Mouse (Mus musculus) midbrain, embryonic 12.5 days (tissue): ENCODE measurements around the gene Scmh1. TPM values are rescaled to one million over a fixed set of nuclear protein-coding genes. Genes with fewer than 3 reads are reported as not detected.

Experiments
- ATAC-seq: fragments of 200-750 bp; cut with Nextera tagmentation; 2 replicates; pipeline ENCODE4 v1.8.0; 2017; ENCODE audit warnings: low read depth, moderate TSS enrichment, moderate library complexity; ENCODE audit not compliant: low FRiP score
- H3K27ac ChIP-seq: fragments of 300-500 bp; sonication (generic); replicated peaks from 2 replicates; pipeline ENCODE4 v1.5.1; 2016; ENCODE audit warnings: mild to moderate bottlenecking
- H3K27me3 ChIP-seq: fragments of 300-500 bp; sonication (generic); 2 replicates; pipeline ENCODE4 v1.6.1; 2016; ENCODE audit warnings: mild to moderate bottlenecking
- H3K36me3 ChIP-seq: fragments of 300-500 bp; sonication (generic); 2 replicates; pipeline ENCODE4 v1.6.1; 2016
- H3K4me1 ChIP-seq: fragments of 300-500 bp; sonication (generic); 2 replicates; pipeline ENCODE4 v1.6.1; 2016
- H3K4me2 ChIP-seq: fragments of 300-500 bp; sonication (generic); replicated peaks from 2 replicates; pipeline ENCODE4 v1.6.1; 2016; ENCODE audit warnings: mild to moderate bottlenecking, moderate library complexity
- H3K4me3 ChIP-seq: fragments of 300-500 bp; sonication (generic); 2 replicates; pipeline ENCODE4 v1.5.1; 2016; ENCODE audit warnings: mild to moderate bottlenecking
- H3K9ac ChIP-seq: fragments of 300-500 bp; sonication (generic); replicated peaks from 2 replicates; pipeline ENCODE4 v1.6.1; 2016; ENCODE audit warnings: mild to moderate bottlenecking, moderate library complexity
- H3K9me3 ChIP-seq: fragments of 300-500 bp; sonication (generic); 2 replicates; pipeline ENCODE4 v1.6.1; 2016; ENCODE audit warnings: mild to moderate bottlenecking
- WGBS: fragments of 180-500 bp; shearing (Covaris S2); methylation state at CpG from one replicate; pipeline ENCODE4 v1.1.7; 2016; 5-methylcytosine and 5-hydroxymethylcytosine counted together
- polyA plus RNA-seq: library from polyadenylated mRNA; unstranded; fragments of >200 nt; fragmentation: Nextera tagmentation; extraction: Ambion mirVana; gene quantifications from 2 replicates; pipeline ENCODE4 v1.2.1, GENCODE M21; 2016

Scmh1 gene
- polyA plus RNA-seq, result 64.4 TPM in 2 replicates

- WGBS, result under 1% methylated on average over 66 of the region's 102 CpGs
- ATAC-seq, result peak; percentile 88
- Histone ChIP-seq H3K9ac (peak within 1 kb of the TSS; percentile 98), H3K27me3 (0 out of 2 replicates have a peak, but pooled peaks cover 9% of the 10 kb centered on the region), H3K36me3 (no peaks in the 10 kb centered on the region), H3K9me3 (no peaks in the 10 kb centered on the region), H3K4me1 (peaks cover 16% of the 10 kb centered on the region), H3K27ac (peak within 1 kb of the TSS; percentile 89), H3K4me2 (peak within 1 kb of the TSS; percentile 63), H3K4me3 (peak within 1 kb of the TSS; percentile 93)
Measured at GRCm38 (mm10) chr4:120405144-120405805, at the start of gene Scmh1. Gene Scmh1, plus strand, starts transcription at chr4:120405281.

DNA sequence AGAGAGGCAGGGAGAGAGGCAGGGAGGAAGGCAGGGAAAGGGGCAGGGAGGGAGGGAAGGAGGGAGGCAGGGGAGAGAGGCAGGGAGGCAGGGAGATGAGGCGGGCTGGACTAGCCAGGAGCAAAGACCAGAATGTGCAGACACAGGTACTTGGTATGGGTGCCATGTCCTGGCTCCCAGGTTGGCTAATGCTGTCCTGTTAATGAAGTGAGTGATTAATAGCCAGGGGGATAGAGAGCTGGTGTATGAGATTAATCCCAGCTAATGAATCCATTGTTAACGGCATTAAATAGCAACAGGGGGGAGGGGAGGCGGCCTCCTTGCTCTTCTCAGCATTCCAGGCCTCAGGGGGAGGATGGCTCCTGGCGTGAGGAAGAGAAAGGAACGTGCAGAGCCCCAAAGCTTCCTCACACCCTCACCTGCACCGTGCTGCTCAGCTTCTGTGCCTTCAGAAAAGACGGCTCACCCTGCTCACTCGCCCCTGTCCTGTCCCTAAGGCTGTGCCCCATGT, 45.0 kb upstream of the Scmh1 start:
- Histone ChIP-seq H3K9ac (no peak overlapping the region), H3K4me2 (no peak overlapping the region), H3K4me3 (no peak overlapping the region), H3K36me3 (no peaks in the 10 kb centered on the region), H3K9me3 (no peaks in the 10 kb centered on the region), H3K27ac (peak overlapping the region; percentile 56; the same call in 1 of the 2 replicates), H3K4me1 (peaks cover 22% of the 10 kb centered on the region), H3K27me3 (peaks cover 5% of the 10 kb centered on the region; the same call in 1 of the 2 replicates)
- ATAC-seq, result peak; percentile 60
- 1% methylated on average over 8 of the region's 8 CpGs for whole genome bisulfite sequencing

GRCm38 (mm10) chr4:120364729-120365128, 40.4 kb upstream of the Scmh1 start:
- no peaks in the 10 kb centered on the region for H3K36me3 ChIP-seq
- H3K4me2 ChIP-seq, result peak overlapping the region; percentile 29
- peaks cover 10% of the 10 kb centered on the region; the same call in 1 of the 2 replicates for H3K27me3 ChIP-seq
- peak; percentile 57 for ATAC-seq
- H3K27ac ChIP-seq, result no peak overlapping the region
- H3K9ac ChIP-seq, result no peak overlapping the region
- H3K9me3 ChIP-seq, result no peaks in the 10 kb centered on the region
- peaks cover 39% of the 10 kb centered on the region for H3K4me1 ChIP-seq
- H3K4me3 ChIP-seq, result no peak overlapping the region
- 0% methylated on average over 2 of the region's 3 CpGs for WGBS

DNA sequence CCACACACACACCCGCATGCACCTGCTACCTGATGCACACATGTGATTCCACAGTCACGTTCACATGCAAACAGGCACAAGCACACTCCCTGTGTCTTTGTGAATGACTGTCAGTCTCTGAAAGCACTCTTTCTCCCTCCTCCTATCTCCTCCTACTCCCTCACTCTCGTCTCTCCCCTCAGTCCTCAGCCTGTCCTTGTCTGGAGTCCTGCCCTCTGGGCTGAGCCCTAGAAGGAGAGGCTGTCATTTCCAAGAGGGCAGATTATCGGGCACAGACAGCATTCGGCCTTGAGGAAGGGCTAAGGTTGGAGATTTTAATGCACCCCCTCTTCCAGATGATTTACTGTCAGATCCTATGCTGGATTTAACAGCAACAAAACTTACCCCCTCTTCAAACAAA, 39.6 kb upstream of the Scmh1 start:
- no peak for ATAC-seq
- Histone ChIP-seq H3K27me3 (peaks cover 12% of the 10 kb centered on the region; the same call in 1 of the 2 replicates), H3K27ac (no peak overlapping the region), H3K4me1 (peaks cover 40% of the 10 kb centered on the region), H3K4me2 (no peak overlapping the region), H3K36me3 (no peaks in the 10 kb centered on the region), H3K9me3 (no peaks in the 10 kb centered on the region), H3K4me3 (no peak overlapping the region), H3K9ac (no peak overlapping the region)
- WGBS, result 20% methylated on average over 5 of the region's 5 CpGs

DNA sequence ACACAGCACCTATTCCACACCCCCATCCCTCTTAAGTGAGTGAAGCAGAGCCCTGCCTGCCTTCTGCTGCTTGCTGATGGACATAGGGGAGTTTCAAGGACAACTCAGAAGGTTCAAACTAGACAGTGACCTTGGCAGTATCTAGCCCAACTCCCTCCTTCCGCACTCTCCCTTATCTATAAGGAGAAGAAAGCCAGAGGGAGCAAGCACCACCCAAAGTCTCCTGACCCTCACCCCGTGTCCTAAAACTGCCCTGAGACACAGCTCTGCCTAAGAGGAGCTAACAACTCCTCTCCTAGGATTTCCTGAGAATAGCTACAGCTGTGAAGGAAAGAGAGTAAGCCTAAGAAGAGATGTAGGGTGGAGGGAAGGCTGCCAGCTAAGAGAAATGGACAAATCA, 37.0 kb upstream of the Scmh1 start:
- Histone ChIP-seq H3K9me3 (no peaks in the 10 kb centered on the region), H3K4me2 (no peak overlapping the region), H3K4me1 (peaks cover 46% of the 10 kb centered on the region), H3K27ac (no peak overlapping the region), H3K27me3 (peaks cover 33% of the 10 kb centered on the region), H3K36me3 (no peaks in the 10 kb centered on the region), H3K4me3 (no peak overlapping the region), H3K9ac (no peak overlapping the region)
- 81% methylated on average over 2 of the region's 2 CpGs for WGBS
- ATAC-seq, result no peak

GRCm38 (mm10) chr4:120368663-120369062, 36.4 kb upstream of the Scmh1 start:
- no peak for ATAC-seq
- 9% methylated on average over 4 of the region's 4 CpGs for WGBS
- peaks cover 52% of the 10 kb centered on the region for H3K4me1 ChIP-seq
- no peak overlapping the region for H3K9ac ChIP-seq
- no peak overlapping the region for H3K27ac ChIP-seq
- no peaks in the 10 kb centered on the region for H3K9me3 ChIP-seq
- H3K4me3 ChIP-seq, result no peak overlapping the region
- H3K36me3 ChIP-seq, result no peaks in the 10 kb centered on the region
- H3K4me2 ChIP-seq, result no peak overlapping the region
- H3K27me3 ChIP-seq, result peaks cover 37% of the 10 kb centered on the region

- Histone ChIP-seq H3K9ac (no peak overlapping the region), H3K4me1 (peaks cover 53% of the 10 kb centered on the region), H3K27ac (peak overlapping the region; percentile 60; the same call in 1 of the 2 replicates), H3K27me3 (peaks cover 37% of the 10 kb centered on the region), H3K36me3 (no peaks in the 10 kb centered on the region), H3K9me3 (no peaks in the 10 kb centered on the region), H3K4me3 (no peak overlapping the region), H3K4me2 (0 out of 2 replicates have a peak overlapping the region, but pooled peaks have one; percentile 34)
- ATAC-seq, result no peak
- 20% methylated on average over 2 of the region's 2 CpGs for WGBS
Measured at GRCm38 (mm10) chr4:120369156-120369555, 35.9 kb upstream of the Scmh1 start.

DNA sequence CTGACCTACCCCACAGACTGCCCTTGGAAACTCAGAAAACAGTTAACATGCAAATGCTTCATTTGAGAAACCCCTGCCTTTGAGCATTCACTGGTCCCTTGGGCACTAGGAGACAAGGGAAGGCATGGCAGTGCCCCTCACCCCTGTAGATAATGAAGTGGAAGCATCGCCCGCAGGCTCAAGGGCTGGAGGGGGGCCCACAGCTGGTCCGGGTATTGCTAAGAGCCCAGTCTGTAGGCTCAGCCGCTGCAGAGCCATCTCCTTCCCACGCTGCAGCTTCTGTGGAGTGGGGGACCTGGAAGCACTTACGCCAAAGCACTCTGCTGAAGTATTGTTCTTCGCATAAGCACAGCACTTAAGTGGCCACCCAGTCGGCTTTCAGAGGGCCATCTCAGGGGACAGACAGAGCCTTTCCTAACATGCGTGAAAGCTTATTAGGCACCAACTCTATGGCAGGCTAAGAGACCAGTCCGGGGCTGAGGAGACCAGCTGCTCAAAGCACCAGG, 35.2 kb upstream of the Scmh1 start:
- Histone ChIP-seq H3K36me3 (no peaks in the 10 kb centered on the region), H3K4me1 (peaks cover 49% of the 10 kb centered on the region), H3K27ac (peak overlapping the region; percentile 60), H3K27me3 (peaks cover 37% of the 10 kb centered on the region), H3K9ac (0 out of 2 replicates have a peak overlapping the region, but pooled peaks have one; percentile 11), H3K4me2 (peak overlapping the region; percentile 34), H3K4me3 (no peak overlapping the region), H3K9me3 (no peaks in the 10 kb centered on the region)
- WGBS, result 10% methylated on average over 10 of the region's 10 CpGs
- ATAC-seq, result peak; percentile 79

DNA sequence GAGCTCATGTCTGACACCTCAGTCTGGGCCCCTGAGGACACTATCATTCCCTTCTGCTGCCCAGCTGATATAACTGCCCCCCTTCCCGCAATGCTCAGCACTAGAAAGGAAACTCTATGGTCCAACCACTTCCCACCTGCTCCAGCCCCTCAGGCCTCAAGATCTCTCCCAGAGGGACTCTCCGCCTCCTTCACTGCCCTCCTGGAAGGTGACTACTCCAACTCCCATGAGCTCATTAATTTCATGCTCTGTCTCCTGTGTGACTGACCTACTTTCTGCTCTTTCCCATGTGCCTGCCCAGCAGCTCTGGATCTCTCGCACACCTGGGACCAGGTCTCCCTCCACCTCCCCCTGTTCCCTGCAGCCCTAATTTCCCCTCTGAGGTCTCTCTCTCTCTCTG, 32.2 kb upstream of the Scmh1 start:
- ATAC-seq, result no peak
- Histone ChIP-seq H3K9me3 (no peaks in the 10 kb centered on the region), H3K27ac (peak overlapping the region; percentile 47), H3K4me2 (no peak overlapping the region), H3K9ac (no peak overlapping the region), H3K27me3 (peaks cover 32% of the 10 kb centered on the region), H3K4me3 (no peak overlapping the region), H3K4me1 (peaks cover 42% of the 10 kb centered on the region), H3K36me3 (no peaks in the 10 kb centered on the region)
- 85% methylated on average over 3 of the region's 3 CpGs for WGBS

DNA sequence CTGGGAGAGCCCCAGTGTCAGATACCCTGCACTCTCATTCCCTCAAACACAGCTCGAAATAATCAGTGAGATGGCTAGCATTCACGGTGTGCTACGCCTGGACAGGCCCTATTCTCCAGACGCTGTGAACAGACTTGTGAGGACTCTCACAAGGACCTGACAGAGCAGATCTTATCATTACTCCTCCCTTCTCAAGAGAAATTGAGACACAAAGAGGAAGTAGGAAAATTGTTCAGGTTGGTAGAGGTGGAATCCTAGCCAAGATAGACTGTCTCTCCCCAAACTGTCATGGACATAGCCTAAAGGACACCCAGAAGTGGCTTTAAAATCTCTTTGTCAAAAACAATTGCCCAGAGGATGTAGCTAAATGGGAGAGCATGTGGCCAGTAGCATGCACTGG, 31.3 kb upstream of the Scmh1 start:
- H3K9ac ChIP-seq, result no peak overlapping the region

DNA sequence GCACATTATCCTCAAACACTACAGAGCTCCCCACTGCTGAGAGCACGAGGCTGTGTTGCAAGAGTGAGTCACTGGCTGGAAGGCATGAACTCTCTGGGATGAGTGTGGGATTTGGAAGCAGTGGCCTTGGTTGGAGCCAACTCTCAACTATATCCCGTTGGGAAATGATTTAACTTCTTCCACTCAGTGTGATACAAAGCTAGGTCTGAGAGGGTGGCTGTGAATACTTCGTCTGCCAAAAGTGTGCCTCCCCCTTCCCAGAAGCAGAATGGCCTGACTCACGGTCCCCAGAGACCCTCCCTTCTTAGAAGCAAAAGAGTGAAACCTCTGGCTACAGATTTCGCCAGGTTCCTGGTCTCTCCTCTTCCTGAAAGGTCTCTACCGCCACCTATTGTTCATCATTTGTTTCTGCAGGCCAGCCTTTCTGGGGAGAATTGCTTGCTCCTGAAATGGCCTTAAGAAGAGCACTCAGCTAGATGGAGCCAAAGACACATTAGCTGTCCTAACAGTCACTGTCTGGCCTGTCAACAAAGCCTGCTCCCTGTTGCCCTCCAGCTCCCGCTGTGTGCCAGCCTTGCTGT, 24.2 kb upstream of the Scmh1 start:
- H3K4me3 ChIP-seq, result no peak overlapping the region
- H3K4me1 ChIP-seq, result no peaks in the 10 kb centered on the region
- H3K27ac ChIP-seq, result no peak overlapping the region
- no peak overlapping the region for H3K9ac ChIP-seq
- peak; percentile 74 for ATAC-seq
- H3K27me3 ChIP-seq, result peaks cover 26% of the 10 kb centered on the region
- WGBS, result 12% methylated on average over 7 of the region's 7 CpGs
- H3K4me2 ChIP-seq, result no peak overlapping the region
- H3K9me3 ChIP-seq, result no peaks in the 10 kb centered on the region
- H3K36me3 ChIP-seq, result no peaks in the 10 kb centered on the region

More for the DNA sequence above, 31.3 kb upstream of the Scmh1 start:
- H3K27ac ChIP-seq, result peak overlapping the region; percentile 47
- H3K4me3 ChIP-seq, result no peak overlapping the region
- no peak for ATAC-seq
- no peaks in the 10 kb centered on the region for H3K36me3 ChIP-seq
- H3K4me1 ChIP-seq, result peaks cover 40% of the 10 kb centered on the region
- no peak overlapping the region for H3K4me2 ChIP-seq
- no peaks in the 10 kb centered on the region for H3K9me3 ChIP-seq
- H3K27me3 ChIP-seq, result peaks cover 37% of the 10 kb centered on the region
- WGBS, result 29% methylated on average over 4 of the region's 4 CpGs

DNA sequence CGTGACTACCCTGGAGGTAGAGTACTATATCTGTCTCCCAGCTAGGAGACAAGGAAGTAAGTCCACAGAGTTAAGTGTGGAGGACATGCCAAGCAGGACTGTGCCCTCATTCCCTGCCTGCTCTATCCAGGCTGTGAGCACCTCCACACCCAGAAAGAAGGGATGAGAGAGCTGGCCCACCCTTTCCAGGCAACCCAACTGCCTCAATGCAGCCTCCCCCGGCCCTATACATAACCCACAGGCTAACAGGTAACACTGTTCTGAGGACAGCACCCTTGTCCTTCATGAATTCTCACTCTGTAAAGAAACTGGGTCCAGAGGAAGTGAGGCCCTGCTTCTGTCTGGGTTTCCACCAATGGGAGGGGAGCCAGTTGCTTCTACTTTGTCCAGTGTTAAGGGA, 19.6 kb upstream of the Scmh1 start:
- no peak overlapping the region for H3K9ac ChIP-seq

More for the DNA sequence above, 19.6 kb upstream of the Scmh1 start:
- no peak for ATAC-seq
- Histone ChIP-seq H3K4me1 (0 out of 2 replicates have a peak, but pooled peaks cover 7% of the 10 kb centered on the region), H3K36me3 (no peaks in the 10 kb centered on the region), H3K9me3 (no peaks in the 10 kb centered on the region), H3K27me3 (peaks cover 22% of the 10 kb centered on the region), H3K27ac (no peak overlapping the region), H3K4me2 (no peak overlapping the region), H3K4me3 (no peak overlapping the region)
- 88% methylated on average over 2 of the region's 2 CpGs for WGBS
